Comparison of ENCODE assay signal across 24 mouse cellular contexts in genomic region chr1:34428466-34428865, GRCm38 (mm10).
"Had no signal": no experiment of that assay in that cellular context is flagged by ENCODE, and none has a peak within 500 bp of the region (broad histone marks: within the 10 kb centered on the region; RNA-seq: fewer than 3 reads in every experiment).

No protein-coding gene starts in this region.

- H3K4me3 ChIP-seq: heart, embryonic 12.5 days; hindbrain, embryonic 13.5 days; hindbrain, embryonic 15.5 days; kidney, embryonic 15.5 days; limb, embryonic 13.5 days; limb, embryonic 15.5 days; liver, embryonic 13.5 days had no signal

- H3K4me1 ChIP-seq: heart, embryonic 12.5 days had no signal

- H3K27me3 ChIP-seq: heart, embryonic 12.5 days; hindbrain, embryonic 13.5 days; hindbrain, embryonic 15.5 days; kidney, embryonic 15.5 days; limb, embryonic 13.5 days; limb, embryonic 15.5 days; liver, embryonic 13.5 days had no signal

- ATAC-seq: forebrain, postnatal 0 days; hindbrain, postnatal 0 days; intestine, embryonic 16.5 days had no signal

- H3K27ac ChIP-seq: hindbrain, embryonic 13.5 days; hindbrain, embryonic 15.5 days; hindbrain, postnatal 0 days; kidney, embryonic 15.5 days; kidney, postnatal 0 days; limb, embryonic 13.5 days; limb, embryonic 15.5 days; liver, embryonic 13.5 days had no signal

- H3K9me3 ChIP-seq: hindbrain, embryonic 15.5 days had no signal

- H3K4me2 ChIP-seq: heart, embryonic 12.5 days; hindbrain, embryonic 13.5 days; hindbrain, embryonic 15.5 days; kidney, embryonic 15.5 days; limb, embryonic 13.5 days; limb, embryonic 15.5 days; liver, embryonic 13.5 days had no signal

- DNase-seq: forebrain, postnatal 0 days; gastrocnemius, postnatal 14 days; gastrocnemius, postnatal 36 days; heart, adult 18-20 months; heart, postnatal 10 days; heart, postnatal 36 days; kidney, adult 11 months; kidney, adult 2 months; kidney, adult 9 months; kidney, postnatal 14 days; kidney, postnatal 36 days; layer of hippocampus, adult 9-11 months; layer of hippocampus, postnatal 36 days; left cerebral cortex, postnatal 4 days; liver, embryonic 13.5 days had no signal

- H3K36me3 ChIP-seq: hindbrain, embryonic 15.5 days had no signal

- H3K9ac ChIP-seq: forebrain, postnatal 0 days; heart, embryonic 12.5 days; hindbrain, embryonic 13.5 days; hindbrain, embryonic 15.5 days; kidney, embryonic 15.5 days; limb, embryonic 13.5 days; limb, embryonic 15.5 days; liver, embryonic 13.5 days had no signal
